Mouse (Mus musculus) E14TG2a.4 (cell line): ENCODE results near the gene Ptbp3.

Experiments used
- CTCF ChIP-seq: conservative IDR thresholded peaks from 2 replicates; pipeline ENCODE4 v1.5.1; 2014; ENCODE audit warnings: low read length
- NANOG ChIP-seq: IDR thresholded peaks from 2 replicates; pipeline ENCODE4 v1.6.1; 2014; ENCODE audit warnings: borderline replicate concordance, low read length, mixed read lengths

DNA sequence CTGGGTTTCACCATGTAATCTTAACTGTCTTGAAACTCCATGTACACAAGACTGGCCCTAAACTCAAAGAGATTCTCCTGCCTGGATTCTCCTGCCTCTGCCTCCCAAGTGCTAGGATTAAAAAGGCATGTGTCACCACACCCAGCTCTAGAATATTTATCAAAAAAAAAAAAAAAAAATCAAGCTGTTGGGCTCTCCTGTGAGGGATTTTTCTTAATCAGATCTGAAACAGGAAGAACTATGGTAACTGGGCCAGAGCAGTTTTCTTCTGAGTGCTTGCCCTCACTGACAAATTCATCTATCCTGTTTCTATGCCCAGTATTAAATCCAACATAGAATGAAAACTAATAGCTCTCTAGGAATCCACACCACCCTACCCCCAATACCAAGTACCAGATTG, 13.5 kb downstream of the Ptbp3 start:
- TF ChIP-seq CTCF (no peak), NANOG (no peak)
